Mouse (Mus musculus) cerebellum, adult 18-20 months (tissue): ENCODE measurements around the gene Wdr73.

ENCODE experiments used
- DNase-seq, 2 experiments: peaks; one replicate each; pipeline ENCODE4 v3.0.0; 2021

The Wdr73 gene

DNA sequence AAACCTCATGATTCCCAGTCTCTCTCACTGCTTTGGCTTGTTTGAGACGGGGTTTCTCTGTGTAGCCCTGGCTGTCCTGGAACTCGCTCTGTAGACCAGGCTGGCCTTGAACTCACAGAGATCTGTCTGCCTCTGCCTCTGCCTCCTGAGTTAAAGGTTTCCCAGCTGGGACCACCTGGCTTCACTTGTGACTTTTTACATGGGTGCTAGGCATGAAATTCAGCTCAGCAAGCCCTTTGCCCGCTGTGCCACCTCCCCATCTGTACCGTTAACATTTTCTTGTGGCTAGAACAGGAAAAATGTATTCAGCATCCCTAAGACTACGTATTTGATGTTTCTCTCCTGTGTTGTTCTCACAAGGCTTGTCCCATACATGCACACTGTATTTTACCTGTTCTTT lies 50.5 kb downstream of the Wdr73 start:
- DNase-seq: no peak

DNA sequence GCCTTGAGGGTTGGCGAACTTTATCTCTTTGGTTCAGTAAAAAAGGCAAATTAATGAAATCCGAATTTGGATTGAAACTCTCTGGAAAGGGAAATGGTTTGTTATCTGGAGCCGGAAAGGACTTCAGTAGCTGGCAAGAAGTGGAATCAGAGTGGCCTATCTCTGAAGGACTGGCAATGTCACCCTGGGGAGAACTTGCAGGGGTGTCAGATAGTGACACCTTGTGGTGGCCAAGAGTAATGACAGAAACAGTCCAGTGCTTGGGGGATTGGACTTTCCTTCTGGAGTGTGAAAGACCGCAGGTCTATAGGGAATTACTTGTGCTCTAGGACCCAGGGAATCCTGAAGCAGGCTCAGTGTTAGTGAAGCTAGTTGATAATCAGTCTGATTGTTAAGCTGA lies 51.4 kb downstream of the Wdr73 start:
- peak; percentile 39 to 55 for DNase-seq

GRCm38 (mm10) chr7:80849267-80849666 lies 51.8 kb downstream of the Wdr73 start:
- DNase-seq: no peak

DNA sequence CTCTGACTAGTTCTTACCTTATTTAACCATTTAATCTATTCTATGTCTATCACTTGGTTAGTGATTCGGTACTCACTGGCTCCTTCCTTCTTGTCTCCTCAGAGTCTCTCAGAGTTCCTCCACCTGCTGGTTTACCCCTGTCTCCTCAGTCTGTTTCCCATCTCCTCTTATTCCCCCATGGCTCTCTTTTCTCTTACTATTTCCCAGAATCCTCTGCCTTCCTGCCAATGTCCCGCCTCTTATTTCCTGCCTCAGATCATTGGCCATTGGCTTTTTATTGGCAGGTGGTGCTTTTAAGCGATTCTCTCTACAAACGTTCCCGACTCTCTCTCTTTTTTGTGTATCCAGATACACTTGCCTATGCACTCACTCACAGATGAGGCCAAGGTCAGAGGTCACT lies 54.4 kb downstream of the Wdr73 start:
- no peak for DNase-seq

DNA sequence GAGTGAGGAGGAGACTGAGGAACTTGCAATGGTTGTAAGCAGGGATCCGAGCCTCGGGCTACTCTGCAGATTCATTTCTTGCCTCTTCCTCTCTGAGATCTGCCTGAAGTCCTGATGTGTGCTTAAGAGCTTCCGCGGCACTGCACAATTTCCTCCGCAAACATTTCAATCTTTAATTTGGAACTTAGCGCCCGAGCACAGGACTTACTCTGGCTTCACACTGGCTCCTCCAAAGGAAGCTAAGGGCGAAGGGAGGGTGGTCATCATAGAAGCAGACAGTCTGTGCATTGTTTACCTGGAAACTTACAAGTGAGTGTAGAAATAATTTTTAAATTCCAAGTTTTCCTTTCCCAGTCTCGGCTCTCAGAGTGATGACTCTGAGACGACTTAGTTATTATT lies 54.8 kb downstream of the Wdr73 start:
- DNase-seq: no peak

DNA sequence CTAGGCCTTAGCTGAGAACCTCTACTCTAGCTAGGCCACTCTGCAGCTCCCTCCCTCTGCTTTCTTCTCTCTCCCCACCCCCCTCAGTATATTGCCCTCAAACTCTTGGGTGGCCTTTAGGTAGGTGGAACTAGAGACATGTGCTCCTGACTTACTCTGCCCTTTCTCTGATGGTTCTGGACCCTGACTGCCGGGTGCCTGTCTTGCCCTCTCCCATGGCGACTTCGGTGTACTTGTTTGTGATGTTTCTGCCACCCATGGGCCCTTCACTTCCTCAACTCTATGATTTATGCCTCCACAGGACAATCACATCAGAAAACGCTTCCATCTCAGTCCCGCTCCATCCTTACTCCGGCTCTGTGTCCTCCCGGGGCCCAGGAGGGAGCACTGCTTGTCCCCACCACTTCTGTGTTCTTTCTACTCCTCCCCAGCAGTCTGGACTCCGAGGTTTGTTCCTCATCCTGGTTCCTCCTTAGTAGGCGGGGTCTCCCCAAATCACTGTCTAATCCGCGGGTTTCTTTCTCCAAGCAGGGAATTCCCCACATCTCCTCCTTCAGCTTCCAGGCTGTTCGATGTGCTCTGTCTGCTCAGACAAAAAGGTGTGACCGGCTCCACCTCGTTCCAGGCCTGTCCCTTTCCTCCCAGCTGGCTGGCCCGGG lies 55.3 kb downstream of the Wdr73 start:
- DNase-seq: no peak

- no peak for DNase-seq
Measured at GRCm38 (mm10) chr7:80844691-80845090, 56.4 kb downstream of the Wdr73 start.

- no peak for DNase-seq
Measured at GRCm38 (mm10) chr7:80843910-80844640, 57.0 kb downstream of the Wdr73 start.

DNA sequence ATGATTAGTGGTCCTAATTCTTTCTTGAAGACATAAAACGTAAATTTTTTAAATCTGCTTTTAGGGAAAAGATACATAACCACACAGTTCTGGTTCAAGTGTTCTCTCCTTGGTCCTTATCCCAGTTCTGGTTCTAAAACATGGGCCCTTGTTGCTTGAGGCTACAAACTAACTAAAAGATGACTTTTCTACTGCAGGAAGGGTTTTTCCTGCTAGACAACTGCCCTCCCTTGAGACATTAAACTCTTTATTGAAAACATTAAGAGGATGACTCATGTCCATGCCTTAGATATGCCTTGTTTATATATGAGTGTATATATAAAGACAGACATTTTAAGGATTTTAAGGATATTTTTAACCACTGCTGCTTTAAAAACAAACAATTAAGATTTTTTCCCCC lies 57.9 kb downstream of the Wdr73 start:
- DNase-seq: no peak

DNA sequence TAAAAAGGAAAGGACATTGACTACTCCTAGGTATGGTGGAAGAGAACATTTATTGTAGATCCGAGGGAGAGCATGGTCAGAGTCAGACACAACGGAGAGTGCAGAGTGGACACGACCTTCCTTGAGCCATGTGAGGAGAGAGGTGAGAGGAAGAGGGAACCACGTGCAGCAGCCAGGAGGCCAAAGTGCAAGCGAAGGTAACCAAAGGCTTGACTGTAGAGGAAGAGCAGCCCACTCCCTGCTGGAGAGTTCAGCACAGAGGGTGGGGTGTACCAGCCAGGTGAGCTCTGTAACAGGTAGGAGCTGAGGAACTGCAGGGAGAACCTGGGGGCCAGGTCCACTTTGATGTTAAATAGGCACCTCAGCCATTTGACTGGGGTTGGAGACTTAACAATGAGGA lies 58.9 kb downstream of the Wdr73 start:
- DNase-seq: no peak

GRCm38 (mm10) chr7:80840937-80841336 lies 60.1 kb downstream of the Wdr73 start:
- DNase-seq: no peak
